Mouse (Mus musculus): ENCODE results near the gene Adra2c.

The Adra2c gene

GRCm38 (mm10) chr5:35313231-35313821, 35.2 kb downstream of the Adra2c start:
- peak; percentile 36 to 57 for DNase-seq

GRCm38 (mm10) chr5:35313826-35314586, 35.9 kb downstream of the Adra2c start:
- DNase-seq, result peak; percentile 37 to 48

DNA sequence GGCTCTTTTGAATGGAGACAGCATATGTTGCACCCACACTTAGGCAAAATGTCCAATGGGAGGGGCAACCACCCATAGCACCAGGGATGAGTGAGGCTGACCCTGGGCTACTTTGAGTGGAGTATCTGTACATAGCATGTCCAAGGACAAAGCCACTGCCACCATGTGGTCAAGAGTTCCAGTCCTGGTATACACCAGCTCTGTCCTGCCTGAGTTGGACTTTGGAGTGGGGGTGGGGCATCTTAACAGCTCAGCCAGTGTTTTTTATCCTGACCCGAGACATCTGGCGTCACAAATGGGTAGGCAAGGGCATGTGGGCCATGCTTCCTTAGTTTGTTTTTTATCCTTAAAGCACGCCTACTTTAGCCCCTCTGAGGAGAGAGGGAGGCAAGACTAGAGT, 36.5 kb downstream of the Adra2c start:
- peak; percentile 28 to 61 for DNase-seq

DNA sequence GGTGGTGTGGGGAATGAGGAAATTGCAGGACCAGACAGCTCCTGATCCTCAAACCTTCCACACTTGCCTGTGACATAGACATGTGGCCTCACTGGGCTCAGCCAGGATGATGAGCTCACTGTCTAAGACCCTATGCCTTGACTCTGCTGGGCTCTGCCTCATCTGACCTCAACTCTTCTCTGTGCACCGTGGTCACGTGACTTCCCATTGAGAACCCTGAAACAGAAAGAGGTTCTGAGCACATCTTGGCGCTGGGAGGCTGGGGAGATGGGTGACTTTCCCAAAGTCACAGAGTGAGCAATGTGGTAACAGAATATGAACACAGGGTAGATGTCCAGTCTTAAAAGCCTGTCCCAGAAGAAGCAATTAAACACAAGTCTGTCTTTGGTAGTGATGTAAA, 37.1 kb downstream of the Adra2c start:
- DNase-seq, result peak in 1 of 2 experiments; percentile 5

- peak; percentile 41 to 47 for DNase-seq
Measured at GRCm38 (mm10) chr5:35320650-35321049, 42.5 kb downstream of the Adra2c start.

GRCm38 (mm10) chr5:35330822-35331221, 52.7 kb downstream of the Adra2c start:
- no peak for DNase-seq
